Mouse (Mus musculus) ES-Bruce4 (cell line): ENCODE measurements around the gene Slc25a16. TPM values are rescaled to one million over a fixed set of nuclear protein-coding genes. Genes with fewer than 3 reads are reported as not detected.
A peak's percentile ranks its signal among the peaks of the same experiment; 100 is the strongest.

Source experiments
- H3K27ac ChIP-seq: 2 replicates; pipeline ENCODE4 v1.5.1; 2012; ENCODE audit warnings: low read length, inconsistent platforms; ENCODE audit not compliant: insufficient read depth
- H3K27me3 ChIP-seq: 2 replicates; pipeline ENCODE4 v1.6.1; 2012; ENCODE audit warnings: mild to moderate bottlenecking, low read length, inconsistent platforms; ENCODE audit not compliant: control insufficient read depth, poor library complexity, insufficient read depth, severe bottlenecking
- H3K36me3 ChIP-seq: 2 replicates; pipeline ENCODE4 v1.6.1; 2012; ENCODE audit warnings: inconsistent platforms, mild to moderate bottlenecking, low read length, moderate library complexity; ENCODE audit not compliant: control insufficient read depth, poor library complexity, insufficient read depth, severe bottlenecking
- H3K4me1 ChIP-seq: one replicate; pipeline ENCODE4 v1.8.1; 2011; ENCODE audit warnings: low read length; ENCODE audit not compliant: control insufficient read depth, insufficient read depth
- H3K4me3 ChIP-seq: 2 replicates; pipeline ENCODE4 v1.5.1; 2011; ENCODE audit warnings: low read depth, mild to moderate bottlenecking, low read length
- H3K9ac ChIP-seq: 2 replicates; pipeline ENCODE4 v1.6.1; 2012; ENCODE audit warnings: low read depth, mild to moderate bottlenecking, inconsistent platforms; ENCODE audit not compliant: poor library complexity, severe bottlenecking
- H3K9me3 ChIP-seq: replicated peaks from 2 replicates; pipeline ENCODE4 v1.6.1; 2012; ENCODE audit warnings: mild to moderate bottlenecking, low read length, inconsistent platforms; ENCODE audit not compliant: control insufficient read depth, poor library complexity, insufficient read depth, severe bottlenecking
- CTCF ChIP-seq: IDR thresholded peaks from one replicate; pipeline ENCODE4 v1.8.1; 2011; ENCODE audit warnings: low read depth, low read length
- EP300 ChIP-seq: IDR thresholded peaks from 2 replicates; pipeline ENCODE4 v1.6.1; 2011; ENCODE audit warnings: low read depth, low read length; ENCODE audit not compliant: insufficient read depth
- POLR2A ChIP-seq: IDR thresholded peaks from one replicate; pipeline ENCODE4 v1.8.1; 2011; ENCODE audit warnings: low read length; ENCODE audit not compliant: insufficient read depth
- polyA plus RNA-seq: library from polyadenylated mRNA; stranded (reverse); fragments of >200 nt; gene quantifications from 2 replicates; pipeline ENCODE4 v1.2.4, GENCODE M21; 2011; ENCODE audit warnings: low read depth; ENCODE audit not compliant: missing spikeins, insufficient read depth, insufficient read length

The Slc25a16 gene
- polyA plus RNA-seq, 1 experiment, result 11.6 TPM

GRCm38 (mm10) chr10:62892549-62893232 is 27.7 kb upstream of the Slc25a16 start:
- Histone ChIP-seq H3K27me3 (no peaks in the 10 kb centered on the region), H3K4me1 (no peaks in the 10 kb centered on the region), H3K9ac (peak overlapping the region; percentile 90), H3K36me3 (peaks cover 17% of the 10 kb centered on the region), H3K9me3 (no peaks in the 10 kb centered on the region), H3K4me3 (peak overlapping the region; percentile 100), H3K27ac (peak overlapping the region; percentile 100)
- peak; percentile 72; the same call in 1 of the 2 replicates for TF ChIP-seq EP300
- no peak for TF ChIP-seq CTCF

GRCm38 (mm10) chr10:62893356-62893884 is 27.0 kb upstream of the Slc25a16 start:
- H3K36me3 ChIP-seq, result peaks cover 11% of the 10 kb centered on the region
- H3K4me1 ChIP-seq, result no peaks in the 10 kb centered on the region
- H3K4me3 ChIP-seq, result no peak overlapping the region
- no peaks in the 10 kb centered on the region for H3K9me3 ChIP-seq
- no peaks in the 10 kb centered on the region for H3K27me3 ChIP-seq
- peak overlapping the region; percentile 100 for H3K27ac ChIP-seq
- peak overlapping the region; percentile 90 for H3K9ac ChIP-seq
- TF ChIP-seq POLR2A, result no peak
- TF ChIP-seq CTCF, result no peak
- TF ChIP-seq EP300, result no peak

- peak overlapping the region; percentile 90 for H3K9ac ChIP-seq
- no peaks in the 10 kb centered on the region for H3K4me1 ChIP-seq
- H3K27ac ChIP-seq, result peak overlapping the region; percentile 100
- TF ChIP-seq EP300 (peak; percentile 90), CTCF (no peak)
- H3K36me3 ChIP-seq, result peaks cover 11% of the 10 kb centered on the region
- no peak overlapping the region for H3K4me3 ChIP-seq
- no peaks in the 10 kb centered on the region for H3K27me3 ChIP-seq
- H3K9me3 ChIP-seq, result no peaks in the 10 kb centered on the region
Observed at GRCm38 (mm10) chr10:62894447-62894846, 26.0 kb upstream of the Slc25a16 start.

GRCm38 (mm10) chr10:62895386-62895785 is 25.0 kb upstream of the Slc25a16 start:
- Histone ChIP-seq H3K9me3 (no peaks in the 10 kb centered on the region), H3K4me1 (no peaks in the 10 kb centered on the region), H3K9ac (peak overlapping the region; percentile 90), H3K4me3 (no peak overlapping the region), H3K27ac (peak overlapping the region; percentile 100), H3K36me3 (peaks cover 11% of the 10 kb centered on the region), H3K27me3 (no peaks in the 10 kb centered on the region)
- TF ChIP-seq EP300, result 0 out of 2 replicates have a peak, but pooled peaks have one; percentile 34
- TF ChIP-seq CTCF, result no peak
- no peak for TF ChIP-seq POLR2A

GRCm38 (mm10) chr10:62896035-62896434 is 24.4 kb upstream of the Slc25a16 start:
- no peaks in the 10 kb centered on the region for H3K9me3 ChIP-seq
- H3K9ac ChIP-seq, result peak overlapping the region; percentile 90
- peaks cover 6% of the 10 kb centered on the region for H3K36me3 ChIP-seq
- H3K27ac ChIP-seq, result peak overlapping the region; percentile 100
- peak overlapping the region; percentile 39 for H3K4me3 ChIP-seq
- H3K4me1 ChIP-seq, result no peaks in the 10 kb centered on the region
- peak; percentile 62; the same call in 1 of the 2 replicates for TF ChIP-seq EP300
- no peak for TF ChIP-seq POLR2A
- TF ChIP-seq CTCF, result no peak
- no peaks in the 10 kb centered on the region for H3K27me3 ChIP-seq

- peak overlapping the region; percentile 90 for H3K9ac ChIP-seq
- peak overlapping the region; percentile 52 for H3K4me3 ChIP-seq
- TF ChIP-seq POLR2A, result no peak
- peak; percentile 99 for TF ChIP-seq EP300
Observed at GRCm38 (mm10) chr10:62896774-62897173, 23.7 kb upstream of the Slc25a16 start.

More at GRCm38 (mm10) chr10:62896774-62897173, 23.7 kb upstream of the Slc25a16 start:
- Histone ChIP-seq H3K4me1 (no peaks in the 10 kb centered on the region), H3K36me3 (no peaks in the 10 kb centered on the region), H3K9me3 (no peaks in the 10 kb centered on the region), H3K27ac (peak overlapping the region; percentile 99), H3K27me3 (no peaks in the 10 kb centered on the region)
